Mouse (Mus musculus) olfactory bulb, adult 2 months (tissue): ENCODE measurements around the gene Klf1. TPM values are rescaled to one million over a fixed set of nuclear protein-coding genes. Genes with fewer than 3 reads are reported as not detected.

Experiments used
- H3K27ac ChIP-seq: fragments of 200-500 bp; 2 replicates; pipeline ENCODE4 v1.5.1; 2012; ENCODE audit warnings: low read depth, low read length; ENCODE audit not compliant: insufficient read depth
- H3K4me1 ChIP-seq: fragments of 200-500 bp; 2 replicates; pipeline ENCODE4 v1.6.1; 2012; ENCODE audit warnings: low read length; ENCODE audit not compliant: control insufficient read depth, insufficient read depth
- H3K4me3 ChIP-seq: fragments of 200-500 bp; 2 replicates; pipeline ENCODE4 v1.5.1; 2012; ENCODE audit warnings: mild to moderate bottlenecking, low read depth, low read length, moderate library complexity; ENCODE audit not compliant: insufficient read depth
- CTCF ChIP-seq: fragments of 200-500 bp; IDR thresholded peaks from 2 replicates; pipeline ENCODE4 v1.5.1; 2012; ENCODE audit warnings: low read depth, mild to moderate bottlenecking, low read length, moderate library complexity; ENCODE audit not compliant: insufficient read depth
- POLR2A ChIP-seq: fragments of 200-500 bp; IDR thresholded peaks from 2 replicates; pipeline ENCODE4 v1.6.1; 2012; ENCODE audit warnings: mild to moderate bottlenecking, low read depth, low read length, moderate library complexity; ENCODE audit not compliant: insufficient read depth
- WGBS: fragments of 180-500 bp; shearing (Covaris S2); methylation state at CpG from one replicate; pipeline ENCODE4 v1.1.7; 2018; 5-methylcytosine and 5-hydroxymethylcytosine counted together
- polyA plus RNA-seq: library from polyadenylated mRNA; stranded (reverse); fragments of >200 nt; gene quantifications from 2 replicates; pipeline ENCODE4 v1.2.4, GENCODE M21; 2012; ENCODE audit warnings: low replicate concordance; ENCODE audit not compliant: missing spikeins, insufficient read depth, insufficient read length

Gene Klf1
- polyA plus RNA-seq, 1 experiment = not detected

GRCm38 (mm10) chr8:84912391-84912790 lies 10.7 kb downstream of the Klf1 start:
- H3K4me1 ChIP-seq = peaks cover 19% of the 10 kb centered on the region
- 64% methylated on average over 27 of the region's 27 CpGs for WGBS
- TF ChIP-seq POLR2A = no peak
- TF ChIP-seq CTCF = no peak
- H3K4me3 ChIP-seq = no peak overlapping the region
- H3K27ac ChIP-seq = no peak overlapping the region

DNA sequence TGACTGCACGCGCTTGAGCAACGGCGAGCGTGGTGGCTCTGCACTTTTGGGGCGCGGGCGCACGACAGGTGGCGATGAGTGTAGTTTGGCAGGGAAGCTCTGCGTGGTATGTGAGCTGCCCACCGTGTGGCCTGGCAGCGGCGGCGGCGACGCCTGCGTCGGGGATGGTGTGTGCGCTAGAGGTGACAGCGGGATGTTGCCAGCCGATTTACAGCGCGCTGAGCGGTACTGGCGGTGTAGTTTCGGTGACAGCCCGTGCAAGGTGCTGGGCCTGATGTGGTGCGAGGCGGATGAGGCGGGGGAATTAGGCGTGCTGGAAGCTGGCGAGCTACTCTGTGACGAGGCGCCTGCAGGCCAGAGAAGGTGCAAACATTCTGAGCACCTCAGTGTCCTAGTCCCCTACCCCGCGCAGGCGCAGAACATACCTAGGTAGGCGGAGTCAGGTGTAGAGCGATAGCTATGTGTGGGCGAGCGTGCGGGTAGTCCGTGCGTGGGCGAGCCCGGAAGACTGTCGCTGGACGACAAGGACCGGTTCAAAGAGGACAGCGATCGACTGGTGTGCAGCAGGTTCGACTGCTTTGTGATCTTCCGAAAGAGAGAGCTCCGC lies 11.3 kb downstream of the Klf1 start:
- Histone ChIP-seq H3K27ac (no peak overlapping the region), H3K4me1 (peaks cover 19% of the 10 kb centered on the region), H3K4me3 (no peak overlapping the region)
- no peak for TF ChIP-seq CTCF
- TF ChIP-seq POLR2A = no peak
- 37% methylated on average over 55 of the region's 55 CpGs for WGBS

GRCm38 (mm10) chr8:84913502-84913900 lies 11.8 kb downstream of the Klf1 start:
- H3K4me3 ChIP-seq = no peak overlapping the region
- no peak overlapping the region for H3K27ac ChIP-seq
- 51% methylated on average over 9 of the region's 9 CpGs for WGBS
- peaks cover 16% of the 10 kb centered on the region for H3K4me1 ChIP-seq
- TF ChIP-seq CTCF (no peak), POLR2A (no peak)

DNA sequence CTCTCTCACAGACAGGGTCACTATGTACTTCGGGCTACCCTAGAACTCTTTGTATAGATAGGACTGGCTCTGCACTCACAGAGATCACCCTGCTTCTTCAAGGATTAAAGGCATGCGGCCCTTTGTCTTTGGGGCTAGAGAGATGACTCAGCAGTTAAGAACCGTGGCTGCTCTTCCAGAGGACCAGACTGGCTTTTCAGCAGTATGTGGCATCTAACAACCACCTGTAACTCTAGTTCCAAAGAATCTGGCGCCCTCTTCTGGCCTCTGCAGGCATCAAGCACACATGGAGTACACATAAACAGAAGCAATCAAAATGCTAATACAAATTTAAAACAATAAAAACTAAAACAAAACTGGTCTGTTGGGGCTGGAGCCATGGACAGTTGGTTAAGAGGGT lies 12.2 kb downstream of the Klf1 start:
- no peak overlapping the region for H3K4me3 ChIP-seq
- TF ChIP-seq CTCF = no peak
- no peak for TF ChIP-seq POLR2A
- 49% methylated on average over 4 of the region's 4 CpGs for WGBS
- peaks cover 12% of the 10 kb centered on the region for H3K4me1 ChIP-seq
- H3K27ac ChIP-seq = no peak overlapping the region

GRCm38 (mm10) chr8:84915269-84915668 lies 13.5 kb downstream of the Klf1 start:
- no peak overlapping the region for H3K4me3 ChIP-seq
- TF ChIP-seq CTCF (no peak), POLR2A (no peak)
- no peak overlapping the region for H3K27ac ChIP-seq
- WGBS = 88% methylated on average over 8 of the region's 8 CpGs
- H3K4me1 ChIP-seq = peaks cover 7% of the 10 kb centered on the region

- 51% methylated on average over 20 of the region's 20 CpGs for WGBS
Measured at GRCm38 (mm10) chr8:84917781-84918180, 16.1 kb downstream of the Klf1 start.

GRCm38 (mm10) chr8:84918646-84919045 lies 16.9 kb downstream of the Klf1 start:
- WGBS = 93% methylated on average over 15 of the region's 15 CpGs
- Histone ChIP-seq H3K4me1 (no peaks in the 10 kb centered on the region), H3K4me3 (no peak overlapping the region), H3K27ac (no peak overlapping the region)
- TF ChIP-seq POLR2A (no peak), CTCF (no peak)

More at GRCm38 (mm10) chr8:84917781-84918180, 16.1 kb downstream of the Klf1 start:
- Histone ChIP-seq H3K4me1 (peaks cover 5% of the 10 kb centered on the region), H3K27ac (no peak overlapping the region), H3K4me3 (no peak overlapping the region)
- TF ChIP-seq CTCF = no peak
- TF ChIP-seq POLR2A = no peak

- Histone ChIP-seq H3K4me3 (no peak overlapping the region), H3K4me1 (no peaks in the 10 kb centered on the region), H3K27ac (no peak overlapping the region)
- WGBS = 73% methylated on average over 2 of the region's 2 CpGs
- TF ChIP-seq CTCF (no peak), POLR2A (no peak)
Measured at GRCm38 (mm10) chr8:84921596-84921995, 19.9 kb downstream of the Klf1 start.

- H3K27ac ChIP-seq = no peak overlapping the region
- peaks cover 6% of the 10 kb centered on the region for H3K4me1 ChIP-seq
- 77% methylated on average over 7 of the region's 7 CpGs for WGBS
- H3K4me3 ChIP-seq = no peak overlapping the region
- TF ChIP-seq POLR2A = no peak
- TF ChIP-seq CTCF = no peak
Measured at GRCm38 (mm10) chr8:84925557-84925956, 23.8 kb downstream of the Klf1 start.

DNA sequence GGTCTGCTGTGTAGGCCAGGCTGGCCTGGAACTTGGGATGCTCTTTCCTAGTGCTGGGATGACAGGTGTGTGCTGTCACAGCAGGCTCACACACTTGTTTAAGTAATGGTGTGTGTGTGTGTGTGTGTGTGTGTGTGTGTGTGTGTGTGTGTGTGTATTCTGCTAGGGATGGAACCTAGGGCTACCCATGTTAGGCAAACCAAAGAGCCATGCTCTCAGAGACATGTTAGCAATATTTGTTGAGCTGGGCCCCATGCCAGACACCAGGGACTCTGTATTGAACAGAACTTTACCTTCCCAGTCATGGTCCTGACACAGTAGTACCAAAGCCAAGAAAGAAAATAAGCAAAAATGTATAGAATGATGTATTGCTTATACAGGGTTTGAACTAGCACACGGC lies 25.8 kb downstream of the Klf1 start:
- peaks cover 6% of the 10 kb centered on the region for H3K4me1 ChIP-seq
- H3K27ac ChIP-seq = no peak overlapping the region
- WGBS = 86% methylated on average over 1 of the region's 1 CpGs
- no peak for TF ChIP-seq POLR2A
- no peak for TF ChIP-seq CTCF
- no peak overlapping the region for H3K4me3 ChIP-seq
